Mouse (Mus musculus) yolk sac, embryonic 10.5 days (tissue): ENCODE data around the gene Zfp507.

Experiments used
- DNase-seq: peaks from one replicate; pipeline ENCODE4 v3.0.0-alpha.2; 2017; ENCODE audit warnings: low spot score

The Zfp507 gene

GRCm38 (mm10) chr7:35802906-35803595 lies at the start of gene Zfp507:
Zfp507 (minus strand) TSS chr7:35803003.
- peak; percentile 88 for DNase-seq

- DNase-seq, result no peak
Measured at GRCm38 (mm10) chr7:35850426-35850825, 47.6 kb upstream of the Zfp507 start.

DNA sequence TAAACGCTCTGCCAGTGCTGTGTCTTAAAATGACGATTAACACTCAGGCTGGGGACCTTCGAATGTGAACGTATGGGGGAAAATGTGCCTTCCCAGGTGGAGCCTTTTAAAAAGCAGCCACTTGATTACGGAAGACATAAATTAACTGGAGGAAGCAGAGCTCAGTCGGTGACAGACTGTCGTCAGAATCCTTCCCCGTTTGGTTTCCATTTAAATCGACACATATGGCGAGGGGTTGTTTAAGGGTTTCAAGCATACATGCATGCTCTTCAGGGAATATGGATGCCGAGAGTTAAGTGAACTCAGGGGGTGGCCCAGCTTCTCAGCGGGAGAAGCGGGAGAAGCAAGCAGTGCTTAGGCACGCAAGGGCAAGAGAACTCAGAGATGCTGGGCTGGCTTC lies 45.7 kb upstream of the Zfp507 start:
- DNase-seq, result no peak

- DNase-seq, result no peak
Measured at GRCm38 (mm10) chr7:35840504-35840903, 37.7 kb upstream of the Zfp507 start.

DNA sequence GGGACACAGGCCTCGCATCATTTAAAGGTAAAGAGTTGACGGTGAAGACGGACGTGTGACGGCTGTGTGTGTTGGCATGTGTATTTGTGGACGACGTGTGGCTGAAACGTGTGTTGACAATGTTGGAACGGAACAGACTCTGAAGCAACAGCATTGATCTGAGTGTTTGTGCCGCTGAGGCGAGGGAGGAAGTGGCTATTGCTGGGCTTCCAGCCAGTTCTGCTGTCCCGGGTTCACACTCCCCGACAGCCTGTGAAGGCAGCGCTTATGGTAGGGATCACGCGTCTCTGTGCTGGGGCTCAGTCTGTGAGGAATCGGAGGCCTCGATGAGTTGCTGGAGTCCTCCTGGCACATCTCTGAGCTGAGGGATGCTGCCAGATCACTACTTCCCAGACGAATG lies 34.0 kb upstream of the Zfp507 start:
- DNase-seq, result no peak

- no peak for DNase-seq
Measured at GRCm38 (mm10) chr7:35836415-35836814, 33.6 kb upstream of the Zfp507 start.

DNA sequence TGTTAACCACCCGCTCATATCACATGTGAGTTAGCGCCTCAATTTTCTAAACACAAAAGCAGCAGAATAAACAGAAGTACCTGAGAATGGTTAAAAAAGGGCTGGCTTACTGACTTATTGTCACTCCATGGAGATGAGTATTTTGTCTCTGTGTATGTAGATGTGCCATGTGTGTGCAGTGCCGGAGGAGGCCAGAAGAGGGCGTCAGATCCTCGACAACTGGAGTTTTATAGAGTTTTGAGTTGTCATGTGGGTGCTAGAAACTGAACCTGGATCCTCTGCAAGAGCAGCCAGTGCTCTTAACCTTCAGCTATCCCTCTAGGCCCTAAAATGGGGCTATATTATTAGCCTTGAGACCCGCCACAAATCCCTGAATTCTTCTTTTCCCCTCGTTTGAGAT lies 27.3 kb upstream of the Zfp507 start:
- no peak for DNase-seq

- no peak for DNase-seq
Measured at GRCm38 (mm10) chr7:35823906-35824305, 21.1 kb upstream of the Zfp507 start.

GRCm38 (mm10) chr7:35822320-35822719 lies 19.5 kb upstream of the Zfp507 start:
- no peak for DNase-seq

- DNase-seq, result no peak
Measured at GRCm38 (mm10) chr7:35821357-35821756, 18.6 kb upstream of the Zfp507 start.

- no peak for DNase-seq
Measured at GRCm38 (mm10) chr7:35819486-35819885, 16.7 kb upstream of the Zfp507 start.

DNA sequence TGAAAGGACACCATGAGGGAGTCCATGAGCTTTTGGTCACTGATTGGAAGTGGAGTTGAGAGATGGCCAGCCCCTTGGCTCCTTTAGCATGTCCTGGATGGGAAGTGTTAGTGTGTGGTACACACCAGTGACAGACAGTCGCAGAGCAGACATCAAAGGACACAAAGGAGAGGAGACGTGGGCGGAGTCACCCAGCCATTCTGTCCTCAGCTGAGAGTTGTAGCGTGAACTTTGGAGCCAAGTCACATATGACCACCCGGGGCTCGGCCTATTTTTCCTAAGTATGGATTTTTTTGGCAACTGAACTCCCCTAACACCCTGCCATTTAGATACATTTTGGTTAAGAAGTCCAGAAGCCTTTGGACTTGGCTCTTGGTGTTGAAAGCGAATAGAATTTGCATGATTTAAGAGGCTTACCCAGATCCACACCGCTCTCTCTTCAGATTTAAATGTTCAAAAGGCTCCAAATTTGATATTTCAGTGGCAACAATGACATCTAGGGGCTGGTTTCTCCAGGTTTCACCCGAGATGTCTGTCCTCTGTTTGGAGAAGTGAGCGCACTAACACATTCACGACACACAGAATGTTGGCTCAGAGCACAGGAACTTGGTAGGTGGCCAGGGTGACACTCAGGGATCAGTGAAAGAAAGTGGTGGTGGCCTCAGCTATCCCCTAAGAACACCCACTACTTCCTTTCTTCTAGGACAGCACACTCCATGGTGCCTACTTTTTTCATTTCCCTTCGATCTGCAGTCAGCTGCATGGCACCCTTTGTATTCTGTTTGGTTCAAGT lies 12.2 kb upstream of the Zfp507 start:
- DNase-seq, result no peak

DNA sequence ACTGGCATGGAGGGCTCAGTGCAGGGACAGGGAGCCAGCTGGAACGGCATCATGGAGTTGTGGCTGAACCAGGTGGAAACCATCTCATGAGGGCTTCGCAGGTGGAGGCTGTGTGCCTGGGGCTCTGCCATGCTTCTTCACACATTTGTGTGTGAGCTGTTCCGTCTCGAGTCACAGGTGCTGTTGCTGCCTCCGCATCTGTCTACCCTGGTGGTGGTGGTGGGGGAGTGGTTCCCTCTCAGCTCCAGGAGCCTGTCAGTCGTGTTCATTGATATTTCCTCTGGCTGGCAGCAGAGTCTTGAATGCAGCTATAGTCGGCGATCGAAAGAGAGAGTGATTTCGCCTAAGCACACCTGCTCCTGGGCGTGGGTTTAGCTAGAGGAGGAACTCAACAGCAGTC lies 10.5 kb upstream of the Zfp507 start:
- DNase-seq, result no peak

DNA sequence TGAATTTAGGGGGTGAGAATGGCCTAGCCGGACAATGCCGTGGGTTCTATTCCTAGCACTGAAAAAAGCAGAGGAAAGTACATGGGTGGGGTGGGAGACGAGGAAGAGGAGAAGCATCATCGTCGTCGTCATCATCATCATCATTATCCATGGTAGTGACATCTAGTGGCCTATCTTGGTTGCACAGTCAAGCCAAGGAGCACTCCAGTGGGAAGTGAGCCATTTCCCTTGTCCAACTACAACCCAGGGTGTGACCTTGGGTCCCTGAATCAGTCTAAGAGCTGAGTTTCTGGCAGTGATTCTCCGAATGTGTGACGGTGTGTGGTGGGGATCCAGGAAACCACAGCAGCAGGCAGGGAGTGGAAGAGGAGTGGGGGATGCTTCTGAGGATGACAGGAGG lies 7.9 kb upstream of the Zfp507 start:
- DNase-seq, result no peak

DNA sequence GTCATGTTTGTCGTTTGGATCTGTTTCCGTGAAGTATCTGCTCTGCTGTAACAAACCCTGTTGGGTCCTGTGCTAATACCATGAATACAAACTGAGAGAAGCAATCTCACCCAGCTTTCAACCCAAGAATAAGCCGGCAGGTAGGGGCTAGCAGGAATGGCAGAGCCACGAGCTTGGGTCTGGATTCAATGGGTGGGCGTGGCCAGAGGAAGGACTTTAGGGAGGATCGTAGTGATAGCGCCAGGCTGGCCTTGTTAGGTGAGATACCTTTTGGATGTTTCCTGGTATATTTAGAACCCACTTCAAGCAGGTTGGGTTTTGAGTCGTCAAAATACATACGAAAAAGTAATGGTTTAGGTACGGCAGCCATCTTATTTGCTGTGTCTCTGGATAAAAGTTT lies 1.4 kb upstream of the Zfp507 start:
- no peak for DNase-seq

- no peak for DNase-seq
Measured at GRCm38 (mm10) chr7:35802201-35802905, 450 bp downstream of the Zfp507 start.

DNA sequence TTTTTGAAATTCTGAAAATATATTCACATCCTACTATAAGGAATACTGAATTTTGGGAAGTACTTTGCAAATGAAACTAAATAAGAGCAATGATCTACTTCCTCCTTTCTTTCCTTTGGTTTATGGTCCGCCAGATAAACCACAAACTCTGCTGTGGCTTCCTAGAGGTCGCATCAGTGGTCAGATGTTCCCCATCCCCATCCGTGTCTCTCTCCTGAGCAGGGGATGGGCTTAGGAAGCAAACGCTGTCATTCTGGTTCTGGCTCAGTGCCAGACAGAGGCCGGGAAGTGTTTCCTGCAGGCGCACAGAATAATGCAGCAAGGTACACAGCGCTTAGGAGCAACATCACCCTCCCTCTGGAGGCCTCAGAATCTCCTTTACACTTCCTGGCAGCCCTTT lies 6.7 kb downstream of the Zfp507 start:
- DNase-seq, result no peak

DNA sequence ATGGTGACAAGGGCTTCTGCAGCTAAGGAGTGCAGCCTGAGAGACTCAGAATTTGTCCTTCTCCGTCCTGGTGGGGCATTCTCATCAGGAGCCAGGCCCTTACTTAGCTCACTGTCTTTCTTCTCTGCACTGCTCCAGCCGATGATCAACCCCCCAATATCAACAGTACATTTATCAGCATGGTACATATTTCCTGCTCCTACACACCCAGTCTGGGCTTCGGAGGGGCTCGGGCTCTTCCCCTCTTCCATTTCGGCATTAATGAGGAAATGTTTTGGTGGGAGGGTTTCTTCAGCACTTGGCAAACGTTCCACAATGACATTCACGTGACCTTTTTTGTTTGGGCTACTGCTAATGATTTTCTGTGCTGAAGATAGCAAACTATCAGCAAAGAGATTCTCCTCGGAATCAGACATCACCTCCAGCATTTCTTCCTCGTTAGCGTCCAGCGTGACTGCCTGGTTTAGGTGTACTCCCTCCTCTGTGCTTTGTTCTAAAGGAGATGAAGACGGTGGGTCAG lies 8.6 kb downstream of the Zfp507 start:
- no peak for DNase-seq

GRCm38 (mm10) chr7:35792150-35792848 lies 10.5 kb downstream of the Zfp507 start:
- DNase-seq, result no peak

- no peak for DNase-seq
Measured at GRCm38 (mm10) chr7:35790926-35791325, 11.9 kb downstream of the Zfp507 start.

DNA sequence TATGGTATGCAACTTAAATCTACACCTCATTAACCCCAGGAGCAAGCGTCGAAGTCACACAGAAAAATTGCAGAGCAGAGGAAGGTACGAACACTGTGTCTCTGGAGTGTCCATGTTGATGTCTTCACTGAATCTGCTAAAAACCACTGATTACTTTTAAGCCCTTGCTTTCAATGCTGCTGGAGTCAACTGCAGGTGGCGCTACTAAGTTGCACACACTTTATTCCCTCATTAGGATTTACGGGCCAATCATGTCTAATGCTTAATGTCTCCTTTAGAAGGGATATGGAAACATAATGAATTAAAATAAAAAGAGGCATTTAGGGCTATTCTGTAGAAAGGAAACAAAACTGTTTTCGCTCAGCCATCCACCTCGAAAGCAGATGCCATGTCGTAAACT lies 12.6 kb downstream of the Zfp507 start:
- DNase-seq, result no peak

DNA sequence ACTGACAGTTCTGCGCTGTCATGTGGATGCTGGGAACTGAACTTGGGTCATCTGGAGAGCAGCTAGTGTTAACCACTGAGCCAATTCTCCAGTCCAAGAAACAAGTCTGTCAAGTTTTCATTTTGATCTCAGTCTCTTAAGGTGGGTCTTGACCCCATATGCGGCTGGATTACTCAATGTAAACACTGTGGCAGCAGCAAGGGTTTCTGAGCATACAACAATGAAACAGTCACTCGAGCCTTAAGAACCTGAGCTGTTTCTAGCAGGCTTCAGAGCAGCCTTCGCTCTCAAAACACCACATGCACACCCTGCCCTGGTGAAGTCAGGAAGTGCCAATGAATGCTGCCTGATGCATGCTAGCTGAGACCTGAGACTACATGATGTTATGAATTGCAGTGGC lies 17.2 kb downstream of the Zfp507 start:
- DNase-seq, result no peak
